Mouse (Mus musculus): ENCODE measurements around the gene Cmtm4. TPM values are rescaled to one million over a fixed set of nuclear protein-coding genes. Genes with fewer than 3 reads are reported as not detected.
"Not testable (repeated sequence)": the region's sequence is repeated elsewhere in the genome, so short reads cannot be mapped to it uniquely, and the experiment has no call there.

Cmtm4 gene
- total RNA-seq, 2 experiments from 2014 or later: 12.1 to 13.6 TPM

GRCm38 (mm10) chr8:104341678-104342077 is 53.9 kb downstream of the Cmtm4 start:
- no peak for DNase-seq
- intact Hi-C loops (cut with DNase I): loop anchor here (2.0 to 5.0 kb wide), 3 partner anchors 91 to 194 kb away; partner anchors contain the start of genes Car7, Cklf and Nae1

- intact Hi-C loops (cut with DNase I): loop anchor here (2.0 to 5.0 kb wide), 3 partner anchors 90 to 194 kb away; partner anchors contain the start of genes Car7, Cklf and Nae1
- DNase-seq: peak; percentile 81 to 84
Measured at GRCm38 (mm10) chr8:104341106-104341561, 54.5 kb downstream of the Cmtm4 start.

GRCm38 (mm10) chr8:104340233-104341105 is 55.1 kb downstream of the Cmtm4 start:
- DNase-seq: peak; percentile 82 to 83
- intact Hi-C loops (cut with DNase I): loop anchor here (2.0 to 5.0 kb wide), 3 partner anchors 90 to 193 kb away; partner anchors contain the start of genes Car7, Cklf and Nae1

GRCm38 (mm10) chr8:104339983-104340232 is 55.7 kb downstream of the Cmtm4 start:
- peak in 1 of 2 experiments; percentile 18 for DNase-seq
- intact Hi-C loops (cut with DNase I): loop anchor here (2.0 to 10.0 kb wide), 4 partner anchors 89 to 245 kb away; partner anchors contain the start of genes Car7, Cklf and Nae1

- intact Hi-C loops (cut with DNase I): loop anchor here (10.0 kb wide), 1 partner anchor 245 kb away; no protein-coding TSS in a partner anchor
- DNase-seq: peak; percentile 38 to 49
Measured at GRCm38 (mm10) chr8:104339229-104339982, 56.2 kb downstream of the Cmtm4 start, which contains the start of gene Cmtm3. TSS of gene Cmtm3 (plus strand) at chr8:104339410.

- DNase-seq: no peak
- intact Hi-C loops (cut with DNase I): loop anchor here (10.0 kb wide), 1 partner anchor 243 kb away; no protein-coding TSS in a partner anchor
Measured at GRCm38 (mm10) chr8:104337890-104338289, 57.7 kb downstream of the Cmtm4 start.

GRCm38 (mm10) chr8:104336806-104337205 is 58.8 kb downstream of the Cmtm4 start:
- intact Hi-C loops (cut with DNase I): loop anchor here (10.0 kb wide), 1 partner anchor 242 kb away; no protein-coding TSS in a partner anchor
- DNase-seq: no peak

GRCm38 (mm10) chr8:104334196-104334595 is 61.4 kb downstream of the Cmtm4 start:
- intact Hi-C loops (cut with DNase I): loop anchor here (10.0 kb wide), 1 partner anchor 239 kb away; no protein-coding TSS in a partner anchor
- DNase-seq: no peak

- DNase-seq: no peak
- intact Hi-C loops (cut with DNase I): loop anchor here (10.0 kb wide), 1 partner anchor 239 kb away; no protein-coding TSS in a partner anchor
Measured at GRCm38 (mm10) chr8:104333786-104334185, 61.8 kb downstream of the Cmtm4 start.

GRCm38 (mm10) chr8:104332665-104333631 is 62.7 kb downstream of the Cmtm4 start:
- DNase-seq: no peak
- intact Hi-C loops (cut with DNase I): loop anchor here (10.0 kb wide), 1 partner anchor 238 kb away; no protein-coding TSS in a partner anchor

GRCm38 (mm10) chr8:104321930-104322329 is 73.7 kb downstream of the Cmtm4 start, which contains the start of gene Cmtm2b:
TSS of gene Cmtm2b (plus strand) at chr8:104322230.
- DNase-seq; intact Hi-C loops (cut with DNase I): not testable (repeated sequence)

- intact Hi-C loops (cut with DNase I); DNase-seq: not testable (repeated sequence)
Measured at GRCm38 (mm10) chr8:104321267-104321666, 74.3 kb downstream of the Cmtm4 start, which contains the start of gene Gm11020. TSS of gene Gm11020 (plus strand) at chr8:104321567.

GRCm38 (mm10) chr8:104313311-104313710 is 82.3 kb downstream of the Cmtm4 start:
- intact Hi-C loops (cut with DNase I): no loop called here
- DNase-seq: peak in 1 of 2 experiments; percentile 29

- intact Hi-C loops (cut with DNase I): not testable (repeated sequence)
Measured at GRCm38 (mm10) chr8:104312023-104312422, 83.6 kb downstream of the Cmtm4 start.

GRCm38 (mm10) chr8:104309441-104310155 is 86.0 kb downstream of the Cmtm4 start, which contains the start of the genes Gm45711 and Cmtm1:
TSS of gene Gm45711 (minus strand) at chr8:104310081.
TSS of gene Cmtm1 (minus strand) at chr8:104310145.
- DNase-seq: peak; percentile 14 to 35
- intact Hi-C loops (cut with DNase I): not testable (repeated sequence)

More at GRCm38 (mm10) chr8:104312023-104312422, 83.6 kb downstream of the Cmtm4 start:
- DNase-seq: not testable (repeated sequence)

GRCm38 (mm10) chr8:104308341-104308740 is 87.3 kb downstream of the Cmtm4 start:
- intact Hi-C loops (cut with DNase I); DNase-seq: not testable (repeated sequence)

- no peak for DNase-seq
Measured at GRCm38 (mm10) chr8:104304962-104305361, 90.6 kb downstream of the Cmtm4 start.

GRCm38 (mm10) chr8:104302536-104302935 is 93.1 kb downstream of the Cmtm4 start:
- intact Hi-C loops (cut with DNase I); DNase-seq: not testable (repeated sequence)

More at GRCm38 (mm10) chr8:104304962-104305361, 90.6 kb downstream of the Cmtm4 start:
- intact Hi-C loops (cut with DNase I): no loop called here
